Mouse (Mus musculus): ENCODE measurements at regions not wholly inside any gene's neighbourhood (a gene's known extent, or its start where the extent isn't known, plus 50 kb on each side); places are given as distances from the start of the nearest gene placed in this dataset.

DNA sequence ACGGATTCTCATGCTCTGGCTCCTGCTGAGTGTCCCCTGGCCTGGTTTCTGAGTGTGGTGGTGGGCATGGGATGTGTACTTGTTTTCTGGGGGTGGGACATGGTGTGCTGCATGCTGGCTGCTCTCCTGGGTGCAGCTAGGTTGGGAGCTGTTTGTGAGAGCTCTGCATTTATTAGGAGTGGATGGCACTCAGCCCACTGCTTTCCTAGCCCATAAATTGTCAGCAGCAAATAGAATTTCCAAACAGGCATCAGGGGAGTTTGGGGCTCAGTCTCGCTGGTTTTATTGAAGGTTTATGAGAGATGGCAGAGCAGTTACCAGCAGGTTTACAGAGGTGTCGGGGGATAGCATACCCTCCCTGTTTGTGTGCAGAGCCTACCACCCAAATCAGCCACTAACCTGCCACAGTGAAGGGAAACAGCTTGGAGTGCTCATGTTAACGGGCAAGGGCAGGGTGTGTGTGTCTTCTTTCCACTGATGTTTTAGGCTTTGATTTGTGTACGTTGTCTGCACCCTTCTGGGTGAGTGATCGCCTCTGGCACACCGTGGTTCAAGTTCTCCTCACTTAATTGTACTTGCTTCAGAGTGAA lies 372.6 kb downstream of the Eipr1 start:
- TF ChIP-seq CTCF (IDR thresholded peaks at IDR 0.05): no peak
- DNase-seq (ENCODE audit: low read depth, low spot score) (no peak), ATAC-seq (no peak)
- in situ Hi-C loops (cut with MboI; ENCODE audit: low pct_unique_long_range_greater_than_20kb): no loop called here
- CTCF ChIA-PET: no interaction called here
- no peaks in the 10 kb centered on the region for H3K27me3 ChIP-seq
- POLR2A ChIA-PET: no interaction called here

DNA sequence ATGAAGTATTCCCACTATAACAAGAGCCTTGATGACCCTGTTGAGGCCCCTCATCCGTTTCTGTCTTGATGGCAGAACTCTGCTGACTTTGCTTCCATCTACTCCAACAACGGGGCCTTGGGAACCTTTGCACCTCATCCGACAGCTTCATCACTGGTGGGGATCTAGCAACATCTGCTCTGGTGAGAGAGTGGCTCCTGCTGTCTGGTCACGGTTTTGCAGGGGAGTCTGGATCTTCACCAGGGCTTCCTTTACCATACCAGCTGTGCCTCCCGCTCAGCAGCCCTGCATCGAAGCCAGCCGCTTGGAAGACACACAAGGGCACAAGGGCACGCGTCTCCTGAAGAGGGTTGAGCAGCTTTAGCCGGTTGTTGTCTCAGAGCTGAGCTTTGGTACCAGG lies 377.2 kb downstream of the Eipr1 start:
- ATAC-seq (no peak), DNase-seq (ENCODE audit: low read depth, low spot score) (no peak)
- CTCF ChIA-PET: no interaction called here
- in situ Hi-C loops (cut with MboI; ENCODE audit: low pct_unique_long_range_greater_than_20kb): loop anchor here (25.0 kb wide), 1 partner anchor 542 kb away; the partner anchor contains the start of gene Allc
- TF ChIP-seq CTCF (IDR thresholded peaks at IDR 0.05): no peak
- POLR2A ChIA-PET: no interaction called here
- no peaks in the 10 kb centered on the region for H3K27me3 ChIP-seq

DNA sequence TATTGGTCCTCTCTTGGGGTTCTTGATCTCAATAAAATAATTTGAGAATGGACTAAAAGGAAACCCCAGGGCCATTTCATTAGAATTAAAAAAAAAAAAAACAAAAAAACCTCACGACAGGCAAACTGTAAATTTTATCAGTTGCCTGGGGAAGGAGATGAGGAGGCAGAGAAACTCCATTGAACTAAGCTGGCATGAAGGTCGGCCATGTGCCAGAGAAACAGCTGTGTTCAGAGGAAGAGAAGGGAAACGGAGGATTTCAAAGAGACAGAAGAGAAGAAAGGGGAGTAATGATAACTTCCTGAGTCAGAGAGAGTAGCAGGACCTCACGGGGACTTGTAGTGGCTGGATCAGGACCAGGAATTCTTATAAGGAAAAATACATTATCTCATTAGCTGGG lies 377.7 kb downstream of the Eipr1 start:
- no peak for TF ChIP-seq CTCF (IDR thresholded peaks at IDR 0.05)
- ChIA-PET POLR2A (no interaction called here), CTCF (no interaction called here)
- DNase-seq (ENCODE audit: low read depth, low spot score): no peak
- in situ Hi-C loops (cut with MboI; ENCODE audit: low pct_unique_long_range_greater_than_20kb): loop anchor here (25.0 kb wide), 1 partner anchor 542 kb away; the partner anchor contains the start of gene Allc
- H3K27me3 ChIP-seq: no peaks in the 10 kb centered on the region
- ATAC-seq: no peak

DNA sequence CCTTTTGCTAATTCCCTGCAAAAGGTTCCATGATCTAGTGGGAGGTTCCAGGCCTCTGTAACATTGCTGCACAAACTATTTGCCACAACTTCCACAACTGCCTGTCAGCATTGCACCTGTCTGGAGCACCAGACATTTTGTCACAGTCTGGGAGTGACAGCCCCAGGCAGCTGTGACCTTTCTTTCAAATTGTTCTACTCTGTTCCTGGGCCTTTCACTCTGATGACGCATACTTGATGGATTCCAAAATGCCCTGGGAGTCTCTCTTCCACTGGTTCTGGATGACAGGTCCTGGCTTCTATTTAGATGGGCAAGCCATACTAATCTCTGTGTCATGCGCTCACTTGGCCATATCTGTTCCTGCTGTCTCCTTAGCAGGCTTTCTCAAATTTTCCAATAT lies 382.7 kb downstream of the Eipr1 start:
- in situ Hi-C loops (cut with MboI; ENCODE audit: low pct_unique_long_range_greater_than_20kb): loop anchor here (25.0 kb wide), 1 partner anchor 547 kb away; the partner anchor contains the start of gene Allc
- POLR2A ChIA-PET: no interaction called here
- TF ChIP-seq CTCF (IDR thresholded peaks at IDR 0.05): no peak

DNA sequence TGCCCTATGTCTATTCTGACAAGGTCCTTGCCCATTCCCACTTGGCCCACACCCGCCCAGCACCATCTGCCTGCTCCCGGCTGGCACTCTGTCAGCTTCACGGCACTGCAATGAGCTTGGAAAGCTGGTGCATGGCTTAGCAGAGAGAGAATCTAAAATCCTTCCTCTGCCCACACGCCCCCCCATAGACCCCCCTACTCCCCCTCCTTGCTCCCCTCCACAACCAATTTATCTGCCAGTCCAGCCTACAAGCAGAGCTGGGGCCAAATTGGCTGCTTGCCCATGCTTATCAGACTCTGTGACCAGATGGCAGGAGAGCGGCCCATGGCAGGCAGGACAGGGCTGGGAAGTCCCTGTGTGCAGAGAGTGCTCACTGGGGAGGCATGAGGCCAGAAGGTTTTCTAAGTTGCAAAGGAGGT lies 385.3 kb downstream of the Eipr1 start:
- POLR2A ChIA-PET: no interaction called here
- H3K27me3 ChIP-seq: peaks cover 3% of the 10 kb centered on the region
- DNase-seq (ENCODE audit: low read depth, low spot score) (no peak), ATAC-seq (no peak)
- CTCF ChIA-PET: no interaction called here
- in situ Hi-C loops (cut with MboI; ENCODE audit: low pct_unique_long_range_greater_than_20kb): loop anchor here (25.0 kb wide), 1 partner anchor 550 kb away; the partner anchor contains the start of gene Allc
- TF ChIP-seq CTCF (IDR thresholded peaks at IDR 0.05): no peak

More for the DNA sequence above, 382.7 kb downstream of the Eipr1 start:
- ATAC-seq (no peak), DNase-seq (ENCODE audit: low read depth, low spot score) (no peak)
- CTCF ChIA-PET: no interaction called here
- no peaks in the 10 kb centered on the region for H3K27me3 ChIP-seq

DNA sequence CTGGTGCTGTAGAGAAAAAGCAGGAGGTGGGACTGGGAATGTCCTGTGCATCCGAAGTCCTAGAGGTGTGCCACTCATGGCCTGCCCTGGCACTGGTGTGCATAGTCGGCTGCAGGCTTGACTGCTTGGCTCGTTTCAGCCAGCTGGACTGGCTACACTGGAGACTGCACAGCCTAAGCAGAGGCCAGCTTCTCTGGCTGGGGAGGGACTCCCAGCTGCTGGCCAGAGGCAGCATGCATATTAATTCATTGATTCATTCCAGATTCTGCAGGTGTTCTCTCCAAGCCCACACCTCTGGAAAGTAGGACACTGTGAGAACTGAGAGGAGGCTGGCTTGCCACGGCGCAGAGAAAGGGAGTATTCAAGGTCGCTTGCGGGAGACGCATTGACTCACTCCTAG lies 385.9 kb downstream of the Eipr1 start:
- ChIA-PET CTCF (no interaction called here), POLR2A (no interaction called here)
- in situ Hi-C loops (cut with MboI; ENCODE audit: low pct_unique_long_range_greater_than_20kb): loop anchor here (25.0 kb wide), 1 partner anchor 550 kb away; the partner anchor contains the start of gene Allc
- peaks cover 3% of the 10 kb centered on the region for H3K27me3 ChIP-seq
- DNase-seq (ENCODE audit: low read depth, low spot score): no peak
- TF ChIP-seq CTCF (IDR thresholded peaks at IDR 0.05): no peak
- ATAC-seq: no peak

DNA sequence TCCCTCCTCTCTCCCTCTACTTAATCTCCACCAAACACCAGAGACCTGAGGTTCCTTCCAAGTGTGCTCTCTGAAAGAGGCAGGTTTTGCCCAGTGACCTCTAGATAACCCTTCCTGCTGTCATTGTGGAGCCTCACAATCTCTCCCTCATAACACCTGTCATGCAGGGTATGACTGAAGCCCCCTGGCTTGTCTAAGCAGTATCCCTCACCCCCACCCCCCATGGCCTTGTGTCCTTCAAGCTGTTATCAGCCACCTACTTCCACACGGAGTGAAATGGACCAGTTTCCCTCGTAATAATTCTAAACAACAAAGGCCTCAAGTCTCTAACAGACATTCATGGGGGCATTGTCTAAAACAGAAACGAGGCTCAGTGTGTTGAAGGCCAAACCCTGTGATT lies 387.6 kb upstream of the Myt1l start:
- DNase-seq (ENCODE audit: low read depth, low spot score) (no peak), ATAC-seq (no peak)
- peaks cover 3% of the 10 kb centered on the region for H3K27me3 ChIP-seq
- CTCF ChIA-PET: no interaction called here
- TF ChIP-seq CTCF (IDR thresholded peaks at IDR 0.05): no peak
- in situ Hi-C loops (cut with MboI; ENCODE audit: low pct_unique_long_range_greater_than_20kb): loop anchor here (25.0 kb wide), 1 partner anchor 553 kb away; the partner anchor contains the start of gene Allc
- POLR2A ChIA-PET: no interaction called here

DNA sequence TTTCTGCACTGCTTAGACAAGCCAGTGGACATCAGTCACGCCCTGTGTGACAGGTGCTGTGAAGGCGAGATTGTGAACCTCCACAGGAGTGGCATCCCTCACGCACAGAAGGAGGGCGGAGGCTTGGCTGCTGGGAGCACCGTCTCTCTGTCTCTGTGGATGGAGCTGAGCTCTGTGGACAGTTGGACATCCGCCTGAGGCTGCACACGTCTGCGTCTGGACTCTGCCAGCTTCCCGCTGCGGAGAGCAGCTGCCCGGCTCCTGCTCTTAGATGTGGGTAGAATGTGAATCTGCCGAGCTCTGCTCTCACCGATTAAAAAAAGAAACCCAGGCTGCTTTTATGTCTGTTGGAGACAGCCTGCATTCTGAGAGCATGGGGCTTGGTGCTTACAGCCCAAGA lies 387.1 kb upstream of the Myt1l start:
- POLR2A ChIA-PET: no interaction called here
- TF ChIP-seq CTCF (IDR thresholded peaks at IDR 0.05): no peak
- ATAC-seq: no peak
- in situ Hi-C loops (cut with MboI; ENCODE audit: low pct_unique_long_range_greater_than_20kb): loop anchor here (25.0 kb wide), 1 partner anchor 554 kb away; the partner anchor contains the start of gene Allc
- peaks cover 3% of the 10 kb centered on the region for H3K27me3 ChIP-seq
- no peak for DNase-seq (ENCODE audit: low read depth, low spot score)
- CTCF ChIA-PET: no interaction called here

DNA sequence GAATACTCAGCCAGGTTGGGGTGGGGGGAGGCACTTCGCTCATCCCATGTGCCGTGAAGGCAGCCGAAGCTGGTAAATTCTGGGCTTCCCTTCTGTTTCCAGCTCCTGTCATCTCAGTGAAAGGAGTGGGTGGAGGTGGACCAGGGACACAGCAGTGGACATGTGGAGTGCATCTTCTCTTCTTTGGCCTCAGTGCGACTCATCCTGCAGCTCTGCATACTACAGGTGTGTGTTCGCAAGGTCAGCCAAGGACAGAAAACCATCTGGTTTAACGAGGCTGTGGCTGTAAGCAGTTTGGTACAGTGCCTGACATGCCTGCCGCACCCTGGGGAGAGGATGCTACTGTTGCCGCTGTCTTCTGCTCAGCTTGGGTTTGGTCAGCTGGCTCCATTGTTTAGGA lies 386.3 kb upstream of the Myt1l start:
- in situ Hi-C loops (cut with MboI; ENCODE audit: low pct_unique_long_range_greater_than_20kb): loop anchor here (25.0 kb wide), 1 partner anchor 555 kb away; the partner anchor contains the start of gene Allc
- no peak for DNase-seq (ENCODE audit: low read depth, low spot score)
- H3K27me3 ChIP-seq: peaks cover 3% of the 10 kb centered on the region
- no peak for ATAC-seq
- TF ChIP-seq CTCF (IDR thresholded peaks at IDR 0.05): no peak
- ChIA-PET CTCF (no interaction called here), POLR2A (no interaction called here)

DNA sequence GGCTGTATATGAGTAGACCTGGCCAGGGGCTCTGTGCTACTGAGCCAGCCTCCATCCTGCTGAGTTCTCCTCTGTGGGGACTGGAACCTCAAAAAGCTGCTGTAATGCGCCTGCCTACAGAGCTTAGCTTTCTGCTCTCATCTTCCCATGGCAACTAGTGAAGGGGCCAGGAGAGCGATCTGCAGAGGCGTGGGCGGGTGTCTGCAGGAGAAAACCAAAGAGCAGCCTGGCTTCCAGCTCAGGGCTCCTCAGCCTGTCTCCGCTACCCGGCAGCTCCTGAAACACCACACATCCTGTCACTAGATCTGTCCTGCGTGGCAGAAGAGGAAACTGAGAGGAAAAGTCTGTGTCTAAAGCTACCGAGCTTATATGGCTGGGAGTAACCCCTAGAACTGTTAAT lies 384.9 kb upstream of the Myt1l start:
- CTCF ChIA-PET: no interaction called here
- in situ Hi-C loops (cut with MboI; ENCODE audit: low pct_unique_long_range_greater_than_20kb): loop anchor here (25.0 kb wide), 1 partner anchor 556 kb away; the partner anchor contains the start of gene Allc
- DNase-seq (ENCODE audit: low read depth, low spot score): no peak

DNA sequence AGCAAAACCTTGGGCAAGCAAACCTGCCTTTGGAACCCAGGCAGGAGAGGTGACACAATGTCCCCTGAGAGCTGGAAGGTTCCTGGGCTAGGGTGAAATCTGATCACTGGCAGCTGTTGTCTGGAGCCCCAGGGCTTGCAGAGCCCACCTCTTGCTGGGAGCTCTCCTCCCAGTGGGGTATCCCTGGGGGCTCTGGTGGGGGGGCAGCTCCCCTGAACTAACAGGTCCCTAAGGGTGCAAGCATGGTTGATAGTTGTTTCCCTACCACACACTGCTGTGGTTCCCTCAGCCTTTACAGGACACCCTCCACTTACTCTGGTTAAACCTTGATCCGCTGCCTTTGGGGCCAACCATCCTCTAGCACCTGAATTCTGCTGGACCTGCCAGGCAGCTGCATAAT lies 367.3 kb upstream of the Myt1l start:
- DNase-seq (ENCODE audit: low read depth, low spot score) (no peak), ATAC-seq (no peak)
- H3K27me3 ChIP-seq: no peaks in the 10 kb centered on the region
- in situ Hi-C loops (cut with MboI; ENCODE audit: low pct_unique_long_range_greater_than_20kb): no loop called here
- ChIA-PET POLR2A (no interaction called here), CTCF (no interaction called here)
- no peak for TF ChIP-seq CTCF (IDR thresholded peaks at IDR 0.05)

More for the DNA sequence above, 384.9 kb upstream of the Myt1l start:
- POLR2A ChIA-PET: no interaction called here
- no peak for ATAC-seq
- TF ChIP-seq CTCF (IDR thresholded peaks at IDR 0.05): no peak
- H3K27me3 ChIP-seq: peaks cover 6% of the 10 kb centered on the region

DNA sequence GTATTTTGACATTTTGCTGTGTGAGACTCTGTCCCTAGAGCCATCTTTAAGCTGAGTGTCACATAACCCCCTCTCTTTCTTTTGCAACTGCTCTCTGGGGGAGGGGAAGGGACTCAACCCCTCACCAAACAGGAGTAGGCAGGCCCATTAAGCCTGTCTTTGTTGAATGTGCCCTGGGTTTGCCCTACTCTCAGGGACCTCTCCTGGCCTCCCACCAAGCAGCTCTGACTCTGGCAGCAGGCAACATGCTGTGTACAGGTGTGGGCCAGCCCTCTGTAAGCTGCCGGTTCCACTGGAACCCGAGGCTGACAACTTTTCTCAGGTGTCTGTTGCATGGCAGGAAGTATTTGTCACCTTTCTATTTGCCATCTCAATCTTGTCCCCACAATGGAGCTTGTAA lies 366.6 kb upstream of the Myt1l start:
- no peak for ATAC-seq
- POLR2A ChIA-PET: no interaction called here
- in situ Hi-C loops (cut with MboI; ENCODE audit: low pct_unique_long_range_greater_than_20kb): no loop called here

More for the DNA sequence above, 366.6 kb upstream of the Myt1l start:
- no peaks in the 10 kb centered on the region for H3K27me3 ChIP-seq
- DNase-seq (ENCODE audit: low read depth, low spot score): no peak
- TF ChIP-seq CTCF (IDR thresholded peaks at IDR 0.05): no peak
- CTCF ChIA-PET: no interaction called here

Data from Patski (cell line).